Mouse (Mus musculus): ENCODE results near the gene Zfp988. TPM values are rescaled to one million over a fixed set of nuclear protein-coding genes. Genes with fewer than 3 reads are reported as not detected.
"Not testable (repeated sequence)": the region's sequence is repeated elsewhere in the genome, so short reads cannot be mapped to it uniquely, and the experiment has no call there.

The Zfp988 gene
- polyA plus RNA-seq, 1 experiment from 2014 or later = 0.11 TPM

GRCm38 (mm10) chr4:147348401-147348800, 42.9 kb downstream of the Zfp988 start:
- not testable (repeated sequence) for DNase-seq (ENCODE audit: low spot score); H3K27ac ChIP-seq; H3K4me3 ChIP-seq; H3K27me3 ChIP-seq (ENCODE audit: low read depth, poor library complexity, severe bottlenecking); H3K36me3 ChIP-seq; H3K4me1 ChIP-seq
- peaks cover 27% of the 10 kb centered on the region for H3K9me3 ChIP-seq (replicated peaks)
- 83% methylated on average over 2 of the region's 2 CpGs for WGBS

DNA sequence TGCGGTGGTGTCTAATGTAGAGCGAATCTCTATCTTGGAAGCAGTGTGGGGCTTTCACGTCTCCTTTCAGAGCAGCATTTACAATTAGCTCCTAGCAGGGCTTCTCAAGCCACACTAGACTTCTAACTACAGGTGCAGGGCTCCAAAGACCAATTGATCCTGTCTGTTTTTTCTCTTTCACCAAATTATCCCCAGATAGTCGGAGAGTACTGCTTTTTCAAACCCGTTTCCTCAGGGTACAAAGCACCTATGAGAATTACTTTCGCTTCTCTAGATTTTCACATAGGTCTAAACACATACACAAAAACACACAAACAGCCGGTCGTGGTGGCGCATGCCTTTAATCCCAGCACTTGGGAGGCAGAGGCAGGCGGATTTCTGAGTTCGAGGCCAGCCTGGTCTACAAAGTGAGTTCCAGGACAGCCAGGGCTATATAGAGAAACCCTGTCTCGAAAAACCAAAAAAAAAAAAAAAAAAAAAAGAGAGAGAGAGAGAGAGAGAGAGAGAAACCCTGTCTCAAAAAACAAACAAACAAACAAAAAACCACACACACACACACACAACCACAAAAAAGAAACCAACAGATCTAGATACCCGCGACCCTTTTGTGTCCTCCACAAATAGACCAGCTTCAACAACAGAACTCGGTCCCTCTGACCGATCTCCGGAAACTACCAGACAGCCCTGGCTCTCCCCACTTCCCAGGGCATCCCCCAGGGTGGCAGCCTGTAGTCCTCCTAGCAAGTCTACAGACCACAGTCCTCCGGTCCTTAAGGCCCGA, 43.6 kb downstream of the Zfp988 start:
- H3K27ac ChIP-seq; DNase-seq (ENCODE audit: low spot score); H3K27me3 ChIP-seq (ENCODE audit: low read depth, poor library complexity, severe bottlenecking); H3K4me3 ChIP-seq; H3K36me3 ChIP-seq; H3K4me1 ChIP-seq: not testable (repeated sequence)
- 94% methylated on average over 18 of the region's 19 CpGs for WGBS
- H3K9me3 ChIP-seq (replicated peaks) = peaks cover 23% of the 10 kb centered on the region

DNA sequence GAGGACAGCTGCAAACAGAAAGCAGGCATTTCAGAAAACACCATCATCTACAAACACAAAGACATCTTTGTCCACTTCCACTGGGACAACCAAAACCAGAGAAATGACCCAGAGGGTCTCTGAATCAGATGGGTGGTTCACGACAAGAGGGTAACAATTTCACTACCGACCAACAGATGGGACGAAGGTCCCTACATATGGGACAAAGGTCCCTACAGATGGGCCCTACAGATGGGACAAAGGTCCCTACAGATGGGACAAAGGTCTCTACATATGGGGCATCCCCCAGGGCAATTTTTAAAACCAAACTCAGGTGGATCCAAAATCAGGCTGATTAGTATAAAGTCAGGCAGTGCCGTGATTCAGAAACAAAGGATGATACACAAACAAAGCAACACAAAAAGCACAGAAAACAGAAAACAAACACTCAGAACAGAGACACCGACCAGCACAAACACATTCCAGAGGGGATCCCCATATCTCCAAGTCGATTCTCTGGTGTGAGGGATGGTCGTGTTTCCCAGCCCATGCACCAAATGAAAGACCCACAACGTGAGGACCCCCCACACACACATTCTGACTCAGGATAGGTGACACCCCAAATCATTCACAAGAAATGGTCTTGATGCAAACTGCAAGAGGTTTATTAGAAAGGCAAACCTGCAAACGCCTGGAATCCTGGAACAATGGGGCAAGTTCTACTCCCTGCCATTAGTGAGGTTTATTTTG, 44.4 kb downstream of the Zfp988 start:
- H3K36me3 ChIP-seq; H3K27me3 ChIP-seq (ENCODE audit: low read depth, poor library complexity, severe bottlenecking); H3K27ac ChIP-seq; H3K4me3 ChIP-seq; H3K4me1 ChIP-seq; DNase-seq (ENCODE audit: low spot score): not testable (repeated sequence)
- peaks cover 23% of the 10 kb centered on the region for H3K9me3 ChIP-seq (replicated peaks)
- WGBS = 87% methylated on average over 9 of the region's 9 CpGs

DNA sequence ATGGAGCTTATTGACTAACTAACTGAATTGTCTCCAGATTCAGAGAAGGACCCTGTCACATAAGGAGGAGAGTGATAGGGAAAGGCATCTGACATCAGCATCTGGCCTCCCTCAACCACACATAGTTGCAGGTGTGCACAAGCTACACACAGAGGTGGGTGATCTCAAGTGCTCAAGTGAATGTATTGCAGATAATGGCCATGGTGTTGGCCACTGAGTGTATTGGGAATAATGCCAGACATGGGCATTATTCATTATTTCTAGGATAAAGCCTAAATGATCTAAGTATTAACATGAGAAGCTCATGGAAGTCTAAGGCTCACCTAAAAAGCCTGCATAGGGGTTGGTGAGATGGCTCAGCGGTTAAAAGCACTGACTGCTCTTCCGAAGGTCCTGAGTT, 45.1 kb downstream of the Zfp988 start:
- not testable (repeated sequence) for H3K4me1 ChIP-seq; H3K4me3 ChIP-seq; H3K36me3 ChIP-seq; DNase-seq (ENCODE audit: low spot score); H3K27me3 ChIP-seq (ENCODE audit: low read depth, poor library complexity, severe bottlenecking); H3K27ac ChIP-seq
- peaks cover 22% of the 10 kb centered on the region for H3K9me3 ChIP-seq (replicated peaks)
- 92% methylated on average over 2 of the region's 2 CpGs for WGBS

DNA sequence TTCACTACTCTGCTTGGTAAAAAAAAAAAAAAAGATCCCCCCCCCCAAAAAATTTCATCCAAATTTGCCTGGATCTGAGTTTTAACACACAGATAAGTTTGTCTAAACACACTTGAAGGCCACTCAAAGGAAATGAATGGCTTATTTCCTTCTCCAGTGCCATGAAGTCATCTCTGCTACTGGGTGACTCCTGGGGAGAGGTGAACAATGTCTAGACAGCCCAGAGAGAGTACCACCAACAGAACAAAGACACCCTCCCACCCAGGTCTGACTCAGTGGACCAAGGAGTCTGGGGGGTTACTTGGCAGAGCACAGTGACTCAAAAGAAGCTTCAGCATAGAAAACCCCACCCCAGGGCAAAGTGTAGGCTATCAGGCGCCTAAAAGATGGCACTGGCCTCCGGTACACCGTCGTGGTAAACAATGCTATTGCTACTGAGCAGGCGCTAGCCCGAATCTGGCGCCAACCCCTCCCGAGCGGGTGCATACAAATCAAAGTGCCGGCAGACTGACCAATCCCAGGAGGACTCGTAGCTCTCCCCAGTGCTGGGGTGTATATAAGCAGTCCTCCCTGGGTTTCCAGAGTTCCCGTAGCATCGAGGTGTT, 46.0 kb downstream of the Zfp988 start:
- not testable (repeated sequence) for H3K4me3 ChIP-seq; H3K27ac ChIP-seq; H3K36me3 ChIP-seq; H3K27me3 ChIP-seq (ENCODE audit: low read depth, poor library complexity, severe bottlenecking); DNase-seq (ENCODE audit: low spot score); H3K4me1 ChIP-seq
- peaks cover 22% of the 10 kb centered on the region for H3K9me3 ChIP-seq (replicated peaks)
- 89% methylated on average over 10 of the region's 13 CpGs for WGBS

- not testable (repeated sequence) for H3K4me1 ChIP-seq; DNase-seq (ENCODE audit: low spot score); H3K27ac ChIP-seq; H3K4me3 ChIP-seq; H3K36me3 ChIP-seq; H3K27me3 ChIP-seq (ENCODE audit: low read depth, poor library complexity, severe bottlenecking)
- 91% methylated on average over 4 of the region's 4 CpGs for WGBS
- peaks cover 19% of the 10 kb centered on the region for H3K9me3 ChIP-seq (replicated peaks)
These were observed 48.2 kb downstream of the Zfp988 start for GRCm38 (mm10) chr4:147353626-147354025.

DNA sequence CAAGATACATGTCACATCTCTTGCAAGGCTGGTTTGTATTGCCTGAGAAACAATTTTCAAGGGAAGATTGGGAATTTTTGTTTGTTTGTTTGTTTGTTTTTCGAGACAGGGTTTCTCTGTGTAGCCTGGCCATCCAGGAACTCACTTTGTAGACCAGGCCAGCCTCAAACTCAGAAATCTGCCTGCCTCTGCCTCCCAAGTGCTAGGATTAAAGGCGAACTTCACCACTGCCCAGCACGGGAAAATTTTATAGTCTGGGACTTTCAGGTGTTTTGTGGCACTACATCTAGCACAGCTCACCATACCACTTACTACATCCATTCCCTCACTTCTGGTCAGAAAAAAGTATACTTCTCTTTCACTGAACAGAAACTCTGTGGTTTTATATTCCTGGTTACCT, 50.6 kb downstream of the Zfp988 start:
- not testable (repeated sequence) for DNase-seq (ENCODE audit: low spot score); H3K27ac ChIP-seq; H3K27me3 ChIP-seq (ENCODE audit: low read depth, poor library complexity, severe bottlenecking); H3K4me1 ChIP-seq; H3K9me3 ChIP-seq (replicated peaks); H3K36me3 ChIP-seq; H3K4me3 ChIP-seq
- WGBS = no CpG with 5 or more reads among the region's 3 CpGs

DNA sequence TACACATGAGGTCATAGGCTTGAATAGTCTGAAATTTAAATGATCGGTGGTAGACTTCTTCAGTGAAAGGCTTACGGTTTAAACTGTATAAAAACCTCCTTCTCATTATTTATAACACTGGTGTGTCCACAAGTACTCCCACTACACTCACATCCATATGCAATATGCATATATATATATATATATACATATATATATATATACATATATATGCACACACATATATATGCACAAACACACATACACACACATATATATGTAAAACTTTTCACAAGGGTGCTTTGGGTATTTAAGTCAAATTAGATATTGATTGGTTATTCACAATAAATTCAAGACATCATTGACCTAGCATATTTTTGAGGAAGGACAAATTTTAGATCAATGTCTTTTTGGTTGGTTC, 51.7 kb downstream of the Zfp988 start:
- not testable (repeated sequence) for H3K27ac ChIP-seq; H3K36me3 ChIP-seq; H3K4me1 ChIP-seq; H3K9me3 ChIP-seq (replicated peaks); H3K27me3 ChIP-seq (ENCODE audit: low read depth, poor library complexity, severe bottlenecking); H3K4me3 ChIP-seq; DNase-seq (ENCODE audit: low spot score)
- WGBS = no CpG with 5 or more reads among the region's 2 CpGs

GRCm38 (mm10) chr4:147361003-147361402, 55.5 kb downstream of the Zfp988 start, which contains the start of gene Zfp978:
TSS of gene Zfp978 (plus strand) at chr4:147361303.
- not testable (repeated sequence) for H3K9me3 ChIP-seq (replicated peaks); H3K4me3 ChIP-seq; H3K4me1 ChIP-seq; H3K27ac ChIP-seq; H3K27me3 ChIP-seq (ENCODE audit: low read depth, poor library complexity, severe bottlenecking); H3K36me3 ChIP-seq; DNase-seq (ENCODE audit: low spot score)
- WGBS = no CpG with 5 or more reads among the region's 6 CpGs

DNA sequence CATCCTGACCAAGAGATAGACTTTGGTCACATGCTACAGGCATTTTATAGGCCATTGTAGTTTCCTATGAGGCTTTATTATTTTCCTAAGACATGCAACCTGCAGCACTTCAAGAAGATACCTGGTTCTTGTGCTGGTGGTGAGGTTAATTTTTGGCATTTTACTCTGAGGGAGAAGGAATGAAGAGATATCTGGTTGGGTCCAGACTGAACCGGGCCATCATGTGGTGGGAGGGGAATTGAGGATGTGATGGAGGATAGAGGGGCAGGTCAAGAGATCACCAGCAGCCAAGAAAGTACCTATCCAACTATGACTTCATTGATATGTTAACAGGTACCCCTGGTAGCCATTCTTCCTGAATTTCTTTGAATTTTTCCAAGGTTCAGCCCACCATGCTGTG, 56.4 kb downstream of the Zfp988 start:
- not testable (repeated sequence) for H3K27me3 ChIP-seq (ENCODE audit: low read depth, poor library complexity, severe bottlenecking); H3K27ac ChIP-seq; H3K9me3 ChIP-seq (replicated peaks); H3K4me1 ChIP-seq; DNase-seq (ENCODE audit: low spot score); H3K36me3 ChIP-seq; H3K4me3 ChIP-seq
- no CpG with 5 or more reads among the region's 1 CpGs for WGBS

GRCm38 (mm10) chr4:147369564-147369963, 64.1 kb downstream of the Zfp988 start:
- not testable (repeated sequence) for H3K4me3 ChIP-seq
- no CpG with 5 or more reads among the region's 2 CpGs for WGBS

DNA sequence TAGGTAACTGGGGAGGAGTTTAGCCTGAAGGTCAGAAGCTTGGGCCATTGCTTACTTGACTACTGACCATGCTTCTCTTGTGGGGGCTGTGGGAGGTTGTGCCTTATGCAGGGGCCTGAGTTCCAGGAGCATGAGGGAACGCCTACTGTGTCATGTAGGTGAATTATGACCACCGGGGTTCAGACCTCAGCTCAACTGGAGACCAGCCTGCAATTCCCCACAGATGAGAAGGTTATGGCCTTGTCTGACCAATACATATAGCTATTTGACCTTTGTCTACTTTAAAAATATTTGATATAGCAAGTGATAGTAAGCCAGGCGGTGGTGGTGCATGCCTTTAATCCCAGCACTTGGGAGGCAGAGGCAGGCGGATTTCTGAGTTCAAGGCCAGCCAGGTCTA, 77.7 kb downstream of the Zfp988 start:
- not testable (repeated sequence) for DNase-seq (ENCODE audit: low spot score); H3K9me3 ChIP-seq (replicated peaks); H3K4me3 ChIP-seq; H3K27ac ChIP-seq; H3K36me3 ChIP-seq; H3K4me1 ChIP-seq; H3K27me3 ChIP-seq (ENCODE audit: low read depth, poor library complexity, severe bottlenecking)
- WGBS = 92% methylated on average over 4 of the region's 4 CpGs

More at GRCm38 (mm10) chr4:147369564-147369963, 64.1 kb downstream of the Zfp988 start:
- H3K36me3 ChIP-seq; H3K9me3 ChIP-seq (replicated peaks); DNase-seq (ENCODE audit: low spot score); H3K27ac ChIP-seq; H3K27me3 ChIP-seq (ENCODE audit: low read depth, poor library complexity, severe bottlenecking); H3K4me1 ChIP-seq: not testable (repeated sequence)
